Mouse (Mus musculus): Measurements from ENCODE around the gene Prr23a3. TPM values are rescaled to one million over a fixed set of nuclear protein-coding genes. Genes with fewer than 3 reads are reported as not detected.

Prr23a3 gene
- polyA plus RNA-seq, 1 experiment from 2014 or later: 0.12 TPM

DNA sequence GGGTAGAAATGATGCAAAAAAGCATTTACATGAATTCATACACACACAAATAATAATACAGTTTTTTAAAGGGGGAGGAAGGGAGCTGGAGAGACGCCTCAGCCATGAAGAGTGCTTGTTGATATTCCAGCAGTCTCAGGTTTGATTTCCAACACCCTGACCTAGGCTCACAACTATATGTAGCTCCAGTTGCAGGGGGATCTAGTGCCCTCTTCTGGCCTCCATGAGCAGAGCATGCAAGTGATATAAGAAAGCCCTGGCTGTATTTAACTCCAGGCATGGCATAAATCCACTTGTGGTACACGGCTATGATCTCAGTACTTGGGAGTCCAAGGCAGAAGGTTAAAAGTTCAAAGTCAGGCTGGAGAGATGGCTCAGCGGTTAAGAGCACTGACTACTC is 1.1 kb upstream of the Prr23a3 start:
- Histone ChIP-seq H3K4me3 (replicated peaks) (no peak overlapping the region), H3K27ac (replicated peaks) (no peak overlapping the region), H3K9me3 (replicated peaks) (no peaks in the 10 kb centered on the region), H3K36me3 (no peaks in the 10 kb centered on the region), H3K27me3 (0 out of 2 replicates have a peak, but pooled peaks cover 4% of the 10 kb centered on the region), H3K4me2 (replicated peaks) (no peak overlapping the region), H3K9ac (no peak overlapping the region), H3K4me1 (no peaks in the 10 kb centered on the region)
- no peak for ATAC-seq (ENCODE audit: insufficient number of reproducible peaks, low FRiP score, low TSS enrichment, low read depth)
- 70% methylated on average over 3 of the region's 3 CpGs for WGBS

DNA sequence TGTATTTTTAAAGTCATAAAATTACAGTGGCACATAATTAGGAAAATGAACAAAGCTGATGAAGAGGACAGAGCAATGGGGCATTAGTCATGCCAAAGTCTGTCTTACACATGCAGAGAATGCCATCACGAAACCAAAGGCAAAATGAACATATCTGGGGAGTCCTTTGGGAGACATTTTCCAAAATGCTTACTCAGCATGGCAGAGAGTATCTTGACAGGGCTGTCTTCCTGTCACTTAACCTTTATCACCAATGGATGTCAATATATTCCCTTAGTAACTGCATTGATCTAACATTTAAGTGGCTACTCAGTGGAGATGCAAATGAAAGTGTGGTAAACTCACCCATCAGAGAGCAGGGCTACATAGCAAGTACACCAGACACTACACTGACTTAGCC is 36.9 kb downstream of the Prr23a3 start:
- no peaks in the 10 kb centered on the region for H3K27me3 ChIP-seq
- H3K36me3 ChIP-seq: no peaks in the 10 kb centered on the region
- ATAC-seq (ENCODE audit: insufficient number of reproducible peaks, low FRiP score, low TSS enrichment, low read depth): no peak
- H3K4me3 ChIP-seq (replicated peaks): no peak overlapping the region
- no peak overlapping the region for H3K9ac ChIP-seq
- H3K4me2 ChIP-seq (replicated peaks): no peak overlapping the region
- 77% methylated on average over 1 of the region's 1 CpGs for WGBS
- peaks cover 8% of the 10 kb centered on the region; the same call in 1 of the 2 replicates for H3K9me3 ChIP-seq (replicated peaks)
- H3K27ac ChIP-seq (replicated peaks): no peak overlapping the region
- no peaks in the 10 kb centered on the region for H3K4me1 ChIP-seq

DNA sequence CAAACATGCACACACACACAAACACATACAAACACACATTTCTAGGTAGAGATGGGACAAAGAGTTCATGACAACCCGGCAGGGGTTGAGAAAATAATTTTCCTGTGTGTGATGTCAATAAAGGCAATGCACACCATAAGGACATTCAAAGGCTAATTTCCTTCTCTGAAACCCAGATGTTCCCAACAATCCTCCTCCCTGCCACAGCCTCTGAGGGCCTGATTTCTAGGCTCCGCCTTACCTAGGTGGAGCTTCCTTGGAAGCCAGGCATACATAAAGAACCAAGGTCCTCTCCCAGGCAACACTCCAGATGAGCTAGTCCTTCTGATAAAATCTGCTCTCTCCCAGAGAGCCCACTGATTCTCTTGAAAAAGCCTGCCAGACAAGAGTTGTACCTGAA is 38.3 kb downstream of the Prr23a3 start, which contains the start of gene 7420426K07Rik:
TSS of gene 7420426K07Rik (plus strand) at position 301 of the 400 bp plus-strand sequence.
- no peaks in the 10 kb centered on the region for H3K9me3 ChIP-seq (replicated peaks)
- no peaks in the 10 kb centered on the region for H3K36me3 ChIP-seq
- H3K4me2 ChIP-seq (replicated peaks): no peak within 1 kb of the TSS
- H3K27me3 ChIP-seq: no peaks in the 10 kb centered on the region
- no peak within 1 kb of the TSS for H3K9ac ChIP-seq
- no peaks in the 10 kb centered on the region for H3K4me1 ChIP-seq
- no peak within 1 kb of the TSS for H3K4me3 ChIP-seq (replicated peaks)
- no peak for ATAC-seq (ENCODE audit: insufficient number of reproducible peaks, low FRiP score, low TSS enrichment, low read depth)
- H3K27ac ChIP-seq (replicated peaks): no peak within 1 kb of the TSS
- 80% methylated on average over 2 of the region's 2 CpGs for WGBS

Other genes starting within 250 kb of the Prr23a3 start
- gene Prr23a1, start 22.3 kb upstream of the Prr23a3 start, polyA plus RNA-seq (2015; fragmentation: Nextera tagmentation; extraction: Ambion mirVana): not detected in 2 replicates
- not detected in 2 replicates for gene Prr23a2, start 8.3 kb upstream of the Prr23a3 start, polyA plus RNA-seq (2015; fragmentation: Nextera tagmentation; extraction: Ambion mirVana)
- gene 7420426K07Rik, start 38.4 kb downstream of the Prr23a3 start, polyA plus RNA-seq (2015; fragmentation: Nextera tagmentation; extraction: Ambion mirVana): not detected in 2 replicates
- 1.2 and 2.0 TPM in 2 replicates for gene Foxl2, start 90.5 kb downstream of the Prr23a3 start, polyA plus RNA-seq (2015; fragmentation: Nextera tagmentation; extraction: Ambion mirVana)
- gene Faim, start 121.6 kb downstream of the Prr23a3 start, polyA plus RNA-seq (2015; fragmentation: Nextera tagmentation; extraction: Ambion mirVana): 39.7 and 47.6 TPM in 2 replicates
- not detected in 2 replicates for gene Gm1123, start 170.9 kb downstream of the Prr23a3 start, polyA plus RNA-seq (2015; fragmentation: Nextera tagmentation; extraction: Ambion mirVana)

All from embryonic facial prominence, embryonic 15.5 days (tissue).